Mouse (Mus musculus) CH12.LX (cell line): ENCODE data around the gene Morc3. TPM values are rescaled to one million over a fixed set of nuclear protein-coding genes. Genes with fewer than 3 reads are reported as not detected.

ENCODE experiments used
- DNase-seq: peaks from one replicate; pipeline ENCODE4 v3.0.0-alpha.2; 2013; ENCODE audit errors: extremely low read depth
- H3K27ac ChIP-seq: 2 replicates; pipeline ENCODE4 v1.5.1; 2012; ENCODE audit warnings: low read depth, mild to moderate bottlenecking, control low read depth, moderate library complexity; ENCODE audit not compliant: insufficient read depth
- H3K27me3 ChIP-seq: replicated peaks from 2 replicates; pipeline ENCODE3; 2012; ENCODE audit warnings: inconsistent platforms
- H3K36me3 ChIP-seq, 2 experiments: replicated peaks in 1 of 2; 2 replicates each; pipeline versions ENCODE3 to v1.6.1; 2012; ENCODE audit warnings: inconsistent platforms in 1 of 2, low read length in 1 of 2, mild to moderate bottlenecking in 1 of 2, mixed read lengths in 1 of 2, moderate library complexity in 1 of 2; ENCODE audit not compliant: control insufficient read depth in 1 of 2, insufficient read depth in 1 of 2
- H3K4me1 ChIP-seq, 2 experiments: 2 replicates each; pipeline ENCODE4 v1.6.1; 2012; ENCODE audit warnings: inconsistent platforms in 1 of 2, moderate library complexity in 1 of 2; ENCODE audit not compliant: insufficient read depth in 2 of 2, control insufficient read depth in 1 of 2
- H3K4me2 ChIP-seq: 2 replicates; pipeline ENCODE4 v1.6.1; 2012; ENCODE audit warnings: low read depth, mild to moderate bottlenecking, control low read depth; ENCODE audit not compliant: poor library complexity, insufficient read depth, severe bottlenecking
- H3K4me3 ChIP-seq, 3 experiments: fragments of 150-350 bp in 1 of 3; sonication (generic) in 1 of 3; replicated peaks in 1 of 3; 2 replicates each; pipeline versions ENCODE3 to v1.5.1; 2011 to 2012; ENCODE audit warnings: low read depth in 2 of 3, low read length in 2 of 3, mild to moderate bottlenecking in 2 of 3, moderate library complexity in 2 of 3, control low read depth in 1 of 3, improper control_type of control experiment in 1 of 3, inconsistent platforms in 1 of 3, mixed read lengths in 1 of 3; ENCODE audit not compliant: poor library complexity in 1 of 3
- H3K79me2 ChIP-seq: replicated peaks from 2 replicates; pipeline ENCODE4 v1.6.1; 2012; ENCODE audit warnings: mild to moderate bottlenecking, moderate library complexity; ENCODE audit not compliant: control insufficient read depth, poor library complexity, insufficient read depth, severe bottlenecking; ENCODE audit errors: extremely low read depth
- H3K9ac ChIP-seq: 2 replicates; pipeline ENCODE4 v1.6.1; 2012; ENCODE audit warnings: low read depth, mild to moderate bottlenecking, control low read depth, moderate library complexity; ENCODE audit not compliant: insufficient read depth
- H3K9me3 ChIP-seq: replicated peaks from 2 replicates; pipeline ENCODE3; 2012; ENCODE audit warnings: low read length, inconsistent platforms, mixed read lengths
- CTCF ChIP-seq, 2 experiments: IDR thresholded peaks in 1 of 2; conservative IDR thresholded peaks in 1 of 2; 2 replicates each; pipeline ENCODE4 v1.5.1; 2011 to 2012; ENCODE audit warnings: low read depth in 2 of 2, low read length in 2 of 2, improper control_type of control experiment in 1 of 2, inconsistent platforms in 1 of 2, mild to moderate bottlenecking in 1 of 2, moderate library complexity in 1 of 2
- ELF1 ChIP-seq: IDR thresholded peaks from 2 replicates; pipeline ENCODE4 v1.6.1; 2014; ENCODE audit warnings: low read depth, mild to moderate bottlenecking, inconsistent platforms, low read length, improper control_type of control experiment
- ETS1 ChIP-seq: conservative IDR thresholded peaks from 2 replicates; pipeline ENCODE4 v1.6.1; 2012; ENCODE audit warnings: low read depth, mild to moderate bottlenecking, inconsistent platforms, low read length, improper control_type of control experiment, moderate library complexity
- GABPA ChIP-seq: IDR thresholded peaks from 2 replicates; pipeline ENCODE4 v1.6.1; 2012; ENCODE audit warnings: low read depth, low read length, improper control_type of control experiment, inconsistent platforms; ENCODE audit not compliant: insufficient replicate concordance
- MYC ChIP-seq: IDR thresholded peaks from 2 replicates; pipeline ENCODE4 v1.6.1; 2011; ENCODE audit warnings: low read depth, mild to moderate bottlenecking, improper control_type of control experiment, low read length
- NRF1 ChIP-seq: IDR thresholded peaks from 2 replicates; pipeline ENCODE4 v1.6.1; 2014; ENCODE audit warnings: low read depth, mild to moderate bottlenecking, inconsistent platforms, low read length, improper control_type of control experiment, moderate library complexity
- PAX5 ChIP-seq: IDR thresholded peaks from 2 replicates; pipeline ENCODE4 v1.6.1; 2012; ENCODE audit warnings: low read length, inconsistent platforms, mixed read lengths
- RAD21 ChIP-seq: IDR thresholded peaks from 2 replicates; pipeline ENCODE4 v1.6.1; 2011; ENCODE audit warnings: low read depth, mild to moderate bottlenecking, low read length, improper control_type of control experiment, moderate library complexity
- RCOR1 ChIP-seq: conservative IDR thresholded peaks from 2 replicates; pipeline ENCODE4 v1.6.1; 2012; ENCODE audit warnings: low read depth, mild to moderate bottlenecking, inconsistent platforms, low read length, improper control_type of control experiment
- TCF12 ChIP-seq: IDR thresholded peaks from 2 replicates; pipeline ENCODE4 v1.6.1; 2014; ENCODE audit warnings: low read depth, mild to moderate bottlenecking, inconsistent platforms, low read length, improper control_type of control experiment
- UBTF ChIP-seq: IDR thresholded peaks from 2 replicates; pipeline ENCODE4 v1.6.1; 2012; ENCODE audit warnings: low read depth, mild to moderate bottlenecking, inconsistent platforms, low read length, improper control_type of control experiment, moderate library complexity
- ZC3H11A ChIP-seq: IDR thresholded peaks from 2 replicates; pipeline ENCODE4 v1.6.1; 2012; ENCODE audit warnings: low read depth, mild to moderate bottlenecking, inconsistent platforms, low read length, improper control_type of control experiment
- dilution Hi-C: fragments of 300-500 bp; cut with MboI; formaldehyde crosslinking; loops from 2 replicates; pipeline ENCODE4 v1.14.3; 2020; ENCODE audit warnings: low sequenced_read_pairs; ENCODE audit not compliant: extremely low pct_unique_long_range_greater_than_20kb, extremely low pct_ligation_motif_present
- in situ Hi-C: fragments of 300-500 bp; cut with MboI; formaldehyde crosslinking; loops from 3 replicates; pipeline ENCODE4 v1.14.3; 2019; ENCODE audit warnings: low sequenced_read_pairs, low pct_ligation_motif_present, low pct_unique_long_range_greater_than_20kb, mixed read lengths
- polyA plus RNA-seq: library from polyadenylated mRNA; unstranded; fragments of >175 nt; gene quantifications from 2 replicates; pipeline ENCODE4 v1.2.1, GENCODE M21; 2012; ENCODE audit warnings: low read depth; ENCODE audit not compliant: insufficient read length
- total RNA-seq, 2 experiments: library from RNA; depleted of rRNA; stranded (reverse); fragments of 300-350 nt in 1 of 2; fragments of >200 nt in 1 of 2; gene quantifications; 2 replicates each; pipeline ENCODE4 v1.2.3; 2012 to 2014

Morc3 gene
- total and polyA plus RNA-seq, 3 experiments, result 17.8 to 53.2 (median 25.4) TPM

GRCm38 (mm10) chr16:93798623-93799022 lies 33.3 kb upstream of the Morc3 start (continued):
- TF ChIP-seq GABPA (no peak), CTCF (conservative IDR thresholded peaks at IDR 0.05 in 1 of 2, IDR thresholded peaks at IDR 0.05 in 1 of 2; ENCODE audit: low read depth in 2 of 2, low read length in 2 of 2) (peak in 1 of 2 experiments; percentile 66; a peak in 2 of 4 replicates), UBTF (no peak), ZC3H11A (no peak), TCF12 (peak; percentile 81), MYC (peak; percentile 81), NRF1 (no peak)

- H3K4me2 ChIP-seq, result peak overlapping the region; percentile 35; the same call in 1 of the 2 replicates
- no peak overlapping the region for H3K9ac ChIP-seq
- TF ChIP-seq ZC3H11A (no peak), PAX5 (no peak), RCOR1 (no peak), ELF1 (no peak)
- dilution Hi-C loops (no loop called here), in situ Hi-C loops (no loop called here)
- H3K4me1 ChIP-seq, result peaks cover 8 to 19% of the 10 kb centered on the region in 2 experiments
- no peak for DNase-seq
- no peaks in the 10 kb centered on the region for H3K79me2 ChIP-seq
- H3K27ac ChIP-seq, result no peak overlapping the region
- no peaks in the 10 kb centered on the region for H3K27me3 ChIP-seq
- no peaks in the 10 kb centered on the region for H3K36me3 ChIP-seq
- H3K9me3 ChIP-seq, result no peaks in the 10 kb centered on the region
- H3K4me3 ChIP-seq, result no peak overlapping the region
These were observed 32.9 kb upstream of the Morc3 start for GRCm38 (mm10) chr16:93799071-93799470.

- H3K27ac ChIP-seq, result no peak overlapping the region
- H3K9me3 ChIP-seq, result no peaks in the 10 kb centered on the region
- no peak overlapping the region for H3K9ac ChIP-seq
- in situ Hi-C loops, result no loop called here
- no peak for DNase-seq
- H3K27me3 ChIP-seq, result no peaks in the 10 kb centered on the region
- H3K79me2 ChIP-seq, result no peaks in the 10 kb centered on the region
- H3K4me2 ChIP-seq, result no peak overlapping the region
- peaks cover 0 to 2% of the 10 kb centered on the region in 2 experiments for H3K36me3 ChIP-seq
- H3K4me1 ChIP-seq, result peaks cover 11 to 19% of the 10 kb centered on the region in 2 experiments
- dilution Hi-C loops, result no loop called here
- TF ChIP-seq ZC3H11A (no peak), ETS1 (no peak), RAD21 (no peak)
- H3K4me3 ChIP-seq, result no peak overlapping the region
These were observed 32.0 kb upstream of the Morc3 start for GRCm38 (mm10) chr16:93799936-93800335.
